Mouse (Mus musculus): Measurements from ENCODE around the gene Nat9.

Nat9 gene

DNA sequence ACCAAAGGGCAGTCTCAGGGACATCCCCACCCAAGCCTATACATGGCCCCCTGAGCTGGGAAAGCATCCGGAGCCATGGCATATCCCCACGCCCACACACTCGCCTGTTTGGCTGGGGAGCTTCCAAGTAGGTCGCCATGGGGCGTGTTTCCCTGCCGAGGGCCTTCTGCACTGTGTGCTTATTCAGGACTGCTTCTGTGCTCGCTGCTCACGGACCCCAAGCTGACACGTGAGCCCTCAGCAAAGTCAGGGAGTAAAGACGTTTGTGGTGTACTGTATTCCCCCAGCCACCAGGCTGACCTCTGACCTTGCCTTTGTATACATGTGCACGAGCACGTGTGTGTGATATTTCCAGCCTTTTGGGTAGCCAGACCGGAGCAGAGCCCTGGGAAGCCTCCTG is 24.5 kb upstream of the Nat9 start:
- DNase-seq: peak; percentile 42

GRCm38 (mm10) chr11:115209958-115210357 is 22.3 kb upstream of the Nat9 start:
- DNase-seq: no peak

- DNase-seq: no peak
These were observed 21.4 kb upstream of the Nat9 start for GRCm38 (mm10) chr11:115208776-115209732.

DNA sequence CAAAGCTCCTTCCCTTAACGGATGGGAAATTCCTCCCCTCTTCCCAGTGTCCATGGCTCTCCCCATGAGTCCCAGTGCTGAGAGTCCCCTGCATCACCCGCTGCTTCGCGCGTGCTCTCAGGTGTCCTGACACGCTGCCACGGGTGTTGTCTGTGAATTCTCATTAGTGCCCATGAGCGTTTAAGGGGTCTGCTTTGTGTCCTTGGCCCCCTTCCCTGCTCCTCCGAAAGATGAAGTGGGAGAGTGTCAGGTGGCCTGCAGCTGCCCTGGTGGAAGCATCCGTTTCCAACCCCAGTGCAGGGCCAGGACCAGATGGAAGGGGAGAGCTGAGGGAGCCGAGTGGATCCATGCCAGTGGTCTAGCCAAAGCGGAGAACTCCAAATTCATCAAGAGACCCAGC is 20.5 kb upstream of the Nat9 start:
- no peak for DNase-seq

GRCm38 (mm10) chr11:115202756-115203155 is 15.1 kb upstream of the Nat9 start:
- no peak for DNase-seq

DNA sequence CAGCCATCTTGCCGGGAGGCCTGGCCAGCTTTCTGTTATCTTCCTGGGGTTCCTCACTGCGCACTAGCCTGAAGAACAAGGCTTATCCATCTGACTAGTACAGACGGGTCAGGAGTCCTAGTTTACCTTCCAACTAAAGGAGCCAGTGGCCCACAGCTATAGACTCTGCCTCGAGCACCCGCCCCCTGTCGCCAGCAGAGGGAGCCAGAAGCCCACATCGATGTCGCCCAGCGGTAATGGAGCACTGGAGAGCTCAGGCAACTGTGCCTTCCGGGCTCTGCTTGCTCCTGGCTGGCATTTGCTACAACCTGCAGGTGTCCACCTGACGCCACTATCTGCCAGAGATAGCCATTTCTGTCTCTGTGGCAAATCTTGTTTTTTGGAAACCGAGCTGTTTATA is 14.7 kb upstream of the Nat9 start:
- peak; percentile 89 for DNase-seq

GRCm38 (mm10) chr11:115200520-115200919 is 12.9 kb upstream of the Nat9 start:
- DNase-seq: no peak

DNA sequence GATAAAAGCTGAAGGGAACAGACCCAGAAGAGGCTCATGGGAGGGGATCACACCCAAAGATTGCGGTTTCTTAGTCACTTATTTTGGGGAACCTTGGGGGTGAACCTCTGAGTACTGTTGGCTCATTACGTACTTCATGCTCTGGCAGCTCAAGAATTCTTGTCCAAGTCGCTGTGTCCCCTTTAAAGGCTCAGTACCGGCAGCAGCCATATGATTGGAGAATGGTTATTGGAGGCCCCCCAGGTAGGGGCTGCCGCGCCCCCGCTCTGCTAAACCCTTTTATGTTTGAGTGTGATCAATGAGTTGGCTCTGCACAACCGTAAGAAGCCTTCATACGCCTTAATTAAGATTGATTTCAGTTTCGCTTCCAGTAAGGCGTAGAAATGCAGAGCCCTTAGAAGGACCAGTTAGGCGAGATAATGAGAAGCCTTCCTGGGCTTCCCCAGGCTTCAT is 11.3 kb upstream of the Nat9 start:
- DNase-seq: no peak

DNA sequence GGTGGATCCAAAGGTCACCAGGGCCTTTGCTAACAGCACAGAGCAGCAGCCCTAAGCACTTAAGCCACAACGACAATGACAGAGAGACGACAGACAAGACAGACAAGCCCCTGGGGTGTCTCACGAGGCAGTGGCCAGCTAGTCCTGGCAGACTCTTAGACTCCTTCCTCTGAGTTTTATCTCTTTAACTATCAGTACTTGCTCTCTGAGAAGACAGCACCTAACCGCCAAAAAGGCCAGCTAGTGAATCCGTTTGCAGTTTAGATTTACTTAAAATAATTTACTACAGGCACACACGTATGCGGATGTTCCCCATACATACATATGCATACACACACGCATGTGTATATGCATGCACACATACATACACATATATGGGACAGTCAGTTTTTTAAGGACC is 9.9 kb upstream of the Nat9 start:
- no peak for DNase-seq

GRCm38 (mm10) chr11:115195933-115196332 is 8.3 kb upstream of the Nat9 start:
- DNase-seq: no peak

DNA sequence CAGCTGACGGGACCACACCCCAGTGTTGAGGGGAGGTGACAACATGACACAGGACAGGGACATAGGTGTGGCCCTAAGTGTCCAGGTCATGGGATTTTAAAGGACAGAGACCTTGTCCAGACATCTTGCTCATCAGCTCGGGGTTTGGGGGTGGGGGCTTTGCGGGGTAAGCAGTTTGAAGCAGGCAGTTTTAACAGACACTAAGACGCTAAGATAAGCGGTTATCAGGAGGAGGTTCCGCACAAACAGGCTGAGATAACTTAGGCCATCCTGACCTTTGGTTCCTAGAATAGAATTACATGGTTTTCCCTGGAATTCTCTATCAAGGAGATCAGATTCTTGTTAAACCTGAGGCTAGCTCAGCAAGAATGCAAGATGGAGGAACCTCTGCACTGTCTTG is 7.0 kb upstream of the Nat9 start:
- no peak for DNase-seq

- DNase-seq: no peak
These were observed 4.5 kb upstream of the Nat9 start for GRCm38 (mm10) chr11:115192180-115192579.

- no peak for DNase-seq
These were observed 1.6 kb upstream of the Nat9 start for GRCm38 (mm10) chr11:115189304-115189703.

DNA sequence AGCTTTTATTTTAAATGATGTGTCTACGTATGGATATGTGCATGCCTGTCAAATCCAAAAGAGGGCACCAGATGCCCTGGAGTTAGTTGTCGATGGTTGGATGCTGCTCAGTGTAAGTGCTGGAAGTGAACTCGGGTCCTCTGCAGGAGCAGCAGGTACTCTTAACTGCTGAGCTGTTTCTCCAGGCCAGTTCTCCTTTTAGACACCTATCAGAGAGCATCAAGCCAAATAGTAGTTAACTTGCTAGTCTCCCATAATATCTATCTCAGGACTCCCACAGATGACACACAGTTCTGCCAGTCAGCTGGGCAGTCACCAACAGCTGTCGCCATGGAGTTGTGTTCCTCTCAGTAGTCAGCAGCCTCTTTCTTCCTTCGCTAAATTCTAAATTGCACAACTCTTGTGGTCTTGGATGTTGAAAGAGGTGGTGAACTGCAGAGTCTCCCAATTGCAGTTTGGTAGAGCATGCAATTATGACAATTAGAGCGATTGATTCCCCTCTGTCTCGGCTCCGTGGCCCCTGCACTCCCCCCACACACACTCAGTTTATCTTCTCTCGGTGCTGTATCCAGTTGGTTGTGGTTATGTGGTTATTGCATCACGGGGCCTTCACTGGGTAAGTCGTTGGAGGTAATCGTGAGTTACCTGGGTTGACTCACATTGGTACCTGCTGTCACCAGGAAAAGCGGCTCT is 1.0 kb upstream of the Nat9 start:
- no peak for DNase-seq

GRCm38 (mm10) chr11:115187224-115187639 is 427 bp downstream of the Nat9 start, which contains the start of gene Tmem104:
TSS of gene Tmem104 (plus strand) at chr11:115187487.
- DNase-seq: peak; percentile 100

GRCm38 (mm10) chr11:115184973-115185372 is 2.7 kb downstream of the Nat9 start:
- DNase-seq: no peak

GRCm38 (mm10) chr11:115181913-115182638 is 5.6 kb downstream of the Nat9 start:
- peak; percentile 82 for DNase-seq

DNA sequence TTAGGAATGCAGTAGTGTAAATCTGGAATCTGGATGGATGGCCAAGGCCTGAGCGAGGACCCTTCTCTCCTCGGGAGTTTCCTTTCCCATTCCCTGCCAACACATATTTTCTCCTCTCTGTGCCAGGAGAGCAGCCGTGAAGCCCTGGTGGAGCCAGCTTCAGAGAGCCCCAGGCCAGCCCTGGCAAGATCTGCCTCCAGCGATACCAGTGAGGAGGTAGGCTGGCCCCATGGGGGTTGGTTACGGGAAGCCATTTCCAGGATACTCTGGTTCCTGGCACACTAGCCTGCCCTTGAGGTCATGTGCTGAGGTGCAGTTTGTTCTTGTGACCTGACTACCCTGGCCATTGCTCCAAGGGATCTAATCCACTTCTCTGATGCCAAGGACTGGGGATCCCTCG is 7.8 kb downstream of the Nat9 start:
- no peak for DNase-seq

DNA sequence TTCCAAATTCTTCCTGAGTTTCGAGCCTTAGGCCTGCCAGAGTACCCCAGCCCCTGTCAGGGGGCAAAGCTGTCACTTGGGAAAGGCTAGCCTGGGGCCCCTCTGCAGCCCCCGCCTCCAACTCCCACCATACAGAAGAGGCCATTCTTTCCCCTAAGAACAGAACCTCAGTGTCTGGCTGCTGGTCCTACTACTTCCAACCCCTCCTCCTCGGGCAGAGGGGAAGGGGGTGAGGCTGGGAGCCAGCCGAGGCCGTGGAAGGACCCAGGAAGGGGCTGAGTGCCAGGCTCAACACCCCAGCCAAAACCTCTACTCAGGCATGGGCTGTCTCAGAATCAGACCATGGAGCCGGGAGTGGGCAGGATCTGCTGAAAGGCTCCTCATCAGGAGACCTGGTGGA is 8.5 kb downstream of the Nat9 start:
- no peak for DNase-seq

GRCm38 (mm10) chr11:115178766-115179165 is 8.9 kb downstream of the Nat9 start:
- no peak for DNase-seq

- DNase-seq: peak; percentile 43
These were observed 10.0 kb downstream of the Nat9 start for GRCm38 (mm10) chr11:115177559-115178195.

GRCm38 (mm10) chr11:115176399-115177190 is 11.1 kb downstream of the Nat9 start:
- DNase-seq: peak; percentile 40

Measured in embryo, embryonic 11 days (tissue).